Mouse (Mus musculus) adrenal gland, adult 18-20 months (tissue): ENCODE results near the gene Prpf19. TPM values are rescaled to one million over a fixed set of nuclear protein-coding genes. Genes with fewer than 3 reads are reported as not detected.

Source experiments
- DNase-seq, 2 experiments: peaks; one replicate each; pipeline ENCODE4 v3.0.0; 2021 to 2022; ENCODE audit warnings: low spot score in 2 of 2
- total RNA-seq, 2 experiments: library from RNA; stranded (reverse); gene quantifications; 1 replicate in 1 of 2; 2 replicates in 1 of 2; pipeline ENCODE4 v1.2.3; 2021

Gene Prpf19
- total RNA-seq, 2 experiments from 2014 or later = 120 to 168 TPM

- no peak for DNase-seq
These were observed 41.0 kb downstream of the Prpf19 start for GRCm38 (mm10) chr19:10936077-10936476.

DNA sequence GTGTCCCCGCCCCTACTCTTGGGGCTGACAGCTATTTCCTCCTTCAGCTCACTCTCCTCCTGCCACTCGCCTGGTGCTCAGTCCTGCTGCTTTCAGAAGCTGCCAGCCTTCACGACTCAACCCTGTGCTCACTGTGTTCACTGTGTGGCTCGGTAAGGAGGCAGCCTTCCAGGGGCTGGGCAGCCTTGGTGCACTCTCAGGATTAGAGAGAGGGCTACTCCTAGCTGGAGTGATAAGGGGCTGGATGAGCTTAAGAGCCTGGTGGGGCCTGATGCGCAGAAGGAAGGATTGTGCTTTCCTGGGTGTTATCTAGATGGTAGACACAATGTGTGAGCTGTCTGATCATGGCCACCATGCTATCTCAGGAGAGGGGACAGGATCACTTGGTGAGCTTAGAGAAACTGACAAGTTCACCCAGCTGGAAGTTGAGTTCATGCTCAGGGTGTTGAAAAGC lies 42.1 kb downstream of the Prpf19 start, which contains the start of gene Ptgdr2:
Gene Ptgdr2, plus strand, starts transcription at position 51 of the 454 bp plus-strand sequence.
- DNase-seq = no peak

DNA sequence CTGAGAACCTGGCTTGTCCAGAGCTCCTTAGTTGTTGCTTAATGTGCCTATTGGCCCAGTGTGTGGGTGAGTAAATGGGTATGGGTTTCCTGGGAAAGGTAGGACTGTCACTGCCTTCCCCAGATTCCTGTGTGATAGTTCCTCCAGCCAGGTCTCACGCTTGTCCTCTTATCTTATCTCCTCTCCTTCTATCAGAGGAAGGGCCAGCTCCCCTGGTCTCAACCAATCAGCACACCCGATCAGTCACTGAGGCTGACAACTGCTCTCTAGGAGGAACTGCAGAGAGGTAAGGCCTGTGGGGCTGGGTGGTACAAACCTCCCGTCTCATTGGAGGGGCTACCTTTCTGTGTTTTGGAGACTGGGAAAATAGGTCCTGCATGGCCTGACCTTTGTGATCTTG lies 43.7 kb downstream of the Prpf19 start:
- no peak for DNase-seq

GRCm38 (mm10) chr19:10940097-10940800 lies 45.2 kb downstream of the Prpf19 start:
- DNase-seq = peak; percentile 61 to 70

- peak in 1 of 2 experiments; percentile 26 for DNase-seq
These were observed 45.9 kb downstream of the Prpf19 start for GRCm38 (mm10) chr19:10940801-10941457.

GRCm38 (mm10) chr19:10943955-10944354 lies 48.9 kb downstream of the Prpf19 start:
- DNase-seq = no peak

- DNase-seq = no peak
These were observed 51.5 kb downstream of the Prpf19 start for GRCm38 (mm10) chr19:10946506-10946905.

- no peak for DNase-seq
These were observed 52.2 kb downstream of the Prpf19 start for GRCm38 (mm10) chr19:10947219-10947618.

GRCm38 (mm10) chr19:10948416-10948815 lies 53.4 kb downstream of the Prpf19 start:
- DNase-seq = no peak

- DNase-seq = peak; percentile 92 to 93
These were observed 54.1 kb downstream of the Prpf19 start, which contains the start of gene Ccdc86 for GRCm38 (mm10) chr19:10949112-10949511. Gene Ccdc86 (minus strand): TSS chr19:10949266.

DNA sequence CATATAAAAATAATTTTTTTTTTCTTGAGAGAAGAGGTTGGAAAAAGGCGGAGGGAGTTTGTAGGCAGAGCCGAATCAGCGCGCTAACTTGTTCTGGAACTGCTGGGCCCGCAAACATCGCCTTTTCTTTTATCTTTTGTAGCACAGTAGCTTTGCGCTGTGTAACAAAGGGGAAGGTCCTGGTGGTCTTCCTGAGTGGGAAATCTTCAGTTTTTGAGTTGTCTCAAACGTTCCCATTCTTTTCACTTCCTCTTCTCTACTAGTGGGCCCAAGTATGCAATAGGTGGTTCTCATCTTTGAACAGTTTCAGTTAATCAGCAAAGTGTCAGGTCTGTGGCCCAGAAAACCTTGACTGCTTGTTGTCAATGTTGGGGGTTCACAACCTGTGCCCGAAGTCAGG lies 54.5 kb downstream of the Prpf19 start:
- DNase-seq = no peak

DNA sequence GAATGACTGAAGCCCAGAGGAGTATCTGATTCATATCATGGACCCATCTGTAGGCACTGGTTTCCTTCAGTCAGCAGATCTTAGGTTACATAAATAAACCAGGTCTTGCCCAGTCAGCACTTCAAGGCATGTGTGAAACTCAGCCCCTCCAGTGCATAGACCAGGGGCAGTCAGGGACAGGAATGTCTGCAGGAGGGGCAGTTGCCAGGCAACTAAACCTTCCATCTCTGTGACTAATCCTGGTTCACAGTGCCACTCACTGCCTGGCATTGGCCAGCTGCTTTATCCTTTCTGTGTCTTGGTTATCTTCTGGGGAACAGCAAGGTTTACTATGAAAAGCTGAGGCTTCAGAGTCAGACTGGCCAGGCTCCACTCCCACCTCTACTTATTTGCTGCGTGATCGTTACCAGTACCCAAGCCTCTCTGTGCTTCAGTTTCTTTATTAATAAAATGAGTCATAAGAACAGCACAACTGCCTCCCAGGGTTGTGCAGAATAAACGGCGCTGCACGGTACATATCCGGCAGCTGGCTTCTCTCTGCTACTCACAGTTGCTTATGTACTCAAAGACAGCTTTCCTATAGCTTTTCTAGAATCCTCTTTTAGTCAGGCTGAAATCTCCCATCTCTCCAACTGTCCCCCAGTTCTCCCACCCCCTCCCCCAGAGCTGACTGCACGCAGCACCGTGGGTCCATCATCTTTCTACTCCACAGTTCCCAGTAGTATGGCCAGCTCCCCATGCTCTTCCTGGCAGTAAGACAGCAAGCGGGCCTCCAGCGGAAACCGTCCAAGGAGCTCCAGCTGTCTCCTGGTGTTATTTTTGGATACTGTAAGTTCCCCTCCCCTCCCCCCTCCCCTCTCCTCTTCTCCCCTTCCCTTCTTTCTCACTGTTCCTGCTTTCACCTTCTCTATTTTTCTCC lies 57.2 kb downstream of the Prpf19 start:
- DNase-seq = no peak

Other genes with a start within 250 kb of the Prpf19 start
- not detected for gene Pga5, start 217.2 kb upstream of the Prpf19 start, total RNA-seq
- gene Vps37c, start 206.5 kb upstream of the Prpf19 start, total RNA-seq = 10 to 100 TPM; 19.3 to 26.8 TPM
- under 1 TPM in 1 of 2 experiments, not detected in 1; 0.38 TPM for gene Cd5, start 156.2 kb upstream of the Prpf19 start, total RNA-seq
- under 1 TPM in 1 of 2 experiments, not detected in 1; 0.32 TPM for gene Cd6, start 65.2 kb upstream of the Prpf19 start, total RNA-seq
- gene Slc15a3, start 55.5 kb upstream of the Prpf19 start, total RNA-seq = 1 to 10 TPM; 3.1 to 6.5 TPM
- gene Tmem132a, start 25.3 kb upstream of the Prpf19 start, total RNA-seq = 10 to 100 TPM; 17.1 to 28.0 TPM
- 100 to 1,000 TPM; 110 to 148 TPM for gene Tmem109, start 13.2 kb upstream of the Prpf19 start, total RNA-seq
- gene Zp1, start 25.4 kb downstream of the Prpf19 start, total RNA-seq = not detected
- not detected for gene Ptgdr2, start 41.9 kb downstream of the Prpf19 start, total RNA-seq
- 10 to 100 TPM; 16.2 to 20.0 TPM for gene Ccdc86, start 54.0 kb downstream of the Prpf19 start, total RNA-seq
- gene Ms4a10, start 79.4 kb downstream of the Prpf19 start, total RNA-seq = 10 to 100 TPM in 1 of 2 experiments, under 1 TPM in 1; 0.51 to 25.4 TPM
- gene Ms4a15, start 98.0 kb downstream of the Prpf19 start, total RNA-seq = not detected
- not detected for gene Ms4a18, start 122.8 kb downstream of the Prpf19 start, total RNA-seq
- 1 to 10 TPM; 4.7 to 6.7 TPM for gene Ms4a8a, start 185.9 kb downstream of the Prpf19 start, total RNA-seq
- not detected for gene 1700017D01Rik, start 235.6 kb downstream of the Prpf19 start, total RNA-seq